Mouse (Mus musculus) heart, embryonic 13.5 days (tissue): ENCODE measurements around the gene Cpe. TPM values are rescaled to one million over a fixed set of nuclear protein-coding genes. Genes with fewer than 3 reads are reported as not detected.

Experiments used
- ATAC-seq: fragments of 200-750 bp; cut with Nextera tagmentation; 2 replicates; pipeline ENCODE4 v1.8.0; 2017; ENCODE audit warnings: moderate TSS enrichment; ENCODE audit not compliant: insufficient number of reproducible peaks, low FRiP score, low TSS enrichment; ENCODE audit errors: extremely low read depth
- H3K27ac ChIP-seq: fragments of 300-500 bp; sonication (generic); replicated peaks from 2 replicates; pipeline ENCODE4 v1.5.1; 2015; ENCODE audit warnings: moderate library complexity, mild to moderate bottlenecking, inconsistent platforms
- H3K27me3 ChIP-seq: fragments of 300-500 bp; sonication (generic); replicated peaks from 2 replicates; pipeline ENCODE4 v1.6.1; 2015; ENCODE audit warnings: mild to moderate bottlenecking, inconsistent platforms
- H3K36me3 ChIP-seq: fragments of 300-500 bp; sonication (generic); 2 replicates; pipeline ENCODE4 v1.6.1; 2015; ENCODE audit warnings: mild to moderate bottlenecking, inconsistent platforms
- H3K4me1 ChIP-seq: fragments of 300-500 bp; sonication (generic); 2 replicates; pipeline ENCODE4 v1.6.1; 2015; ENCODE audit warnings: inconsistent platforms
- H3K4me2 ChIP-seq: fragments of 300-500 bp; sonication (generic); 2 replicates; pipeline ENCODE4 v1.6.1; 2015; ENCODE audit warnings: inconsistent platforms, mild to moderate bottlenecking, moderate library complexity
- H3K4me3 ChIP-seq: fragments of 300-500 bp; sonication (generic); 2 replicates; pipeline ENCODE4 v1.5.1; 2015; ENCODE audit warnings: moderate library complexity, mild to moderate bottlenecking, inconsistent platforms
- H3K9ac ChIP-seq: fragments of 300-500 bp; sonication (generic); 2 replicates; pipeline ENCODE4 v1.6.1; 2015; ENCODE audit warnings: inconsistent platforms, mild to moderate bottlenecking, moderate library complexity
- H3K9me3 ChIP-seq: fragments of 300-500 bp; sonication (generic); 2 replicates; pipeline ENCODE4 v1.6.1; 2016; ENCODE audit warnings: inconsistent platforms
- WGBS: fragments of 180-500 bp; shearing (Covaris S2); methylation state at CpG from one replicate; pipeline ENCODE4 v1.1.7; 2015; ENCODE audit warnings: mixed read lengths; 5-methylcytosine and 5-hydroxymethylcytosine counted together
- polyA plus RNA-seq: library from polyadenylated mRNA; unstranded; fragments of >200 nt; fragmentation: Nextera tagmentation; extraction: Ambion mirVana; gene quantifications from 2 replicates; pipeline ENCODE4 v1.2.1, GENCODE M21; 2015

Cpe gene
- polyA plus RNA-seq, 1 experiment from 2014 or later: 193 TPM

DNA sequence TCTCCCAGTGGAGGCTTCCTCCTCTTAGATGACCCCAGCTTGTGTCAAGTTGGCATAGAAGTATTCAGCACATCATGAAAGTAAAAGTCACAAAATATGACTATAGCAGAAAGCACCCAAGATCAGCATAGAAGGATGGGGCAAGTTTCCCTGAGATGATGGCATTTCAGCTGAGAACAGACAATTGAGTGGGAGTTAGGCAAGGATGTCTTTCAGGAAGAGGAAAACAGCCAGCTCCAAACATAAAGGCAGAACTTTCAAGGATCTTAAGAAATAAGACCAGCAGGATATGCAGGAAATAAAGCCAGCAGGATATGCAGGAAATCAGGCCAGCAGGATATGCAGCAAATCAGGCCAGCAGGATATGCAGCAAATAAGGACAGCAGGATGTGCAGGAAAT lies 40.6 kb downstream of the Cpe start:
- Histone ChIP-seq H3K27me3 (no peaks in the 10 kb centered on the region), H3K27ac (no peak overlapping the region), H3K36me3 (0 out of 2 replicates have a peak, but pooled peaks cover 2% of the 10 kb centered on the region), H3K4me1 (no peaks in the 10 kb centered on the region), H3K9ac (no peak overlapping the region), H3K4me2 (no peak overlapping the region), H3K9me3 (no peaks in the 10 kb centered on the region), H3K4me3 (no peak overlapping the region)
- no peak for ATAC-seq

DNA sequence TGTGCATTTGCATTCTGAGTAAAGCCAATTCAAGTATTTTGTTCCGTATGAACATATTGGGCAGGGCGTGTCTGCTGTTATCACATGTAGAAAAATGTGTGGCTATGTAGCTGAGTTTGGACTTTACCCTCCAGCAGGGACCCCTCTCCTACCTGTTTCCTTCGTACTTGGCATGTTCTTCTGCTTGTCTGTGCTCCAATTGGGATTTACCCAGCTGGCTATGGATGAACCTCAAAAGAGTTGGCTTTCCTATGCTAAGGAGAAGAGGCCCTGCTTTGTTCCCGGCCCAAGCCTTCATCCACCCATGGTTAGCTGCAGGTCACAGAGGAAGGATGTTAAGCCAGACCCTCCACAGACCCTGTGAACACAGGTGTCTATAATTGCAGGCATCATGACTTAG lies 44.8 kb downstream of the Cpe start:
- H3K4me2 ChIP-seq: no peak overlapping the region
- no peaks in the 10 kb centered on the region for H3K27me3 ChIP-seq
- H3K4me1 ChIP-seq: peaks cover 9% of the 10 kb centered on the region
- no peak overlapping the region for H3K4me3 ChIP-seq
- 74% methylated on average over 4 of the region's 4 CpGs for WGBS
- no peak for ATAC-seq
- no peaks in the 10 kb centered on the region for H3K9me3 ChIP-seq
- H3K27ac ChIP-seq: no peak overlapping the region
- no peaks in the 10 kb centered on the region for H3K36me3 ChIP-seq
- H3K9ac ChIP-seq: no peak overlapping the region

DNA sequence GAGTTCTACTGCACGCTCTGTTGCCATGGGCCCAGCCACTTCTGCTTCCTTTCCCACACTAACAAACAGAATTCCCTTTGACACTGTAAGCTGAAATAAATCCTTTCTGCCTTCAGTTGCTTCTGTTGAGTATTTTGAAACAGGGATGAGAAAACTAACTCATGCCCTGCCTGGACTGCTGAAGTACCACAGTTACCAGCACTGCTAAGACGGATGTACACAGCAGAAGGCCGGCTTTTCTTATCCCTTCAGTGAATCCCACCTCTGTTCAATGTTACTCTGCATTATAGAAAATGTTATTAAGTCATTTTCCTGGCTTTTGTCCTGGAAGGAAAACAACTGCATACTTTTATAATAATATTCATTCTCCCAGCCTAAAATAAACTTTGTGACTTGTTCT lies 45.7 kb downstream of the Cpe start:
- Histone ChIP-seq H3K9me3 (no peaks in the 10 kb centered on the region), H3K27ac (no peak overlapping the region), H3K4me3 (no peak overlapping the region), H3K36me3 (no peaks in the 10 kb centered on the region), H3K4me2 (no peak overlapping the region), H3K4me1 (peaks cover 10% of the 10 kb centered on the region), H3K27me3 (no peaks in the 10 kb centered on the region), H3K9ac (no peak overlapping the region)
- ATAC-seq: no peak
- 85% methylated on average over 3 of the region's 3 CpGs for WGBS

DNA sequence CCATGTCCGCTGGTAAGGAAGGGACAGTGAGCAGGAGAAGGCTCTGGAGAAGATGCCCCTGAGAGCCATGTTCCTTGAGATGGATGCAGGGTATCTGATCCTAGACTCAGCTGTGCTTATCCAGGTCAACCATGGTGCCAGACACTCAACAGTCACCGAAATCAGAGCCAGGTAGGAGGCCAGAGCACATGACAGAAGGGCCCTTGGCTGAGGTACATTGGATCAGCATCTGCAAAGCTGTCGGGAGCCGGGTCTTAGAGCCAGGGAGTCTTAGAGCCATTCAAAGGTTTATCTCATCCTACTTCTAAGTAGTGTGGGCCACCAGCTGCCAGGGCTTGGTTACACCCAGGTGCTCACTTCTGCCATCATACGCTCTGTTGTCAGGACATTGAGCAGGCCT lies 46.4 kb downstream of the Cpe start:
- H3K27me3 ChIP-seq: no peaks in the 10 kb centered on the region
- no peak overlapping the region for H3K27ac ChIP-seq
- no peak overlapping the region for H3K9ac ChIP-seq
- no peaks in the 10 kb centered on the region for H3K36me3 ChIP-seq
- H3K9me3 ChIP-seq: no peaks in the 10 kb centered on the region
- no peak overlapping the region for H3K4me2 ChIP-seq
- H3K4me3 ChIP-seq: no peak overlapping the region
- WGBS: 87% methylated on average over 5 of the region's 5 CpGs
- peaks cover 10% of the 10 kb centered on the region for H3K4me1 ChIP-seq
- no peak for ATAC-seq

DNA sequence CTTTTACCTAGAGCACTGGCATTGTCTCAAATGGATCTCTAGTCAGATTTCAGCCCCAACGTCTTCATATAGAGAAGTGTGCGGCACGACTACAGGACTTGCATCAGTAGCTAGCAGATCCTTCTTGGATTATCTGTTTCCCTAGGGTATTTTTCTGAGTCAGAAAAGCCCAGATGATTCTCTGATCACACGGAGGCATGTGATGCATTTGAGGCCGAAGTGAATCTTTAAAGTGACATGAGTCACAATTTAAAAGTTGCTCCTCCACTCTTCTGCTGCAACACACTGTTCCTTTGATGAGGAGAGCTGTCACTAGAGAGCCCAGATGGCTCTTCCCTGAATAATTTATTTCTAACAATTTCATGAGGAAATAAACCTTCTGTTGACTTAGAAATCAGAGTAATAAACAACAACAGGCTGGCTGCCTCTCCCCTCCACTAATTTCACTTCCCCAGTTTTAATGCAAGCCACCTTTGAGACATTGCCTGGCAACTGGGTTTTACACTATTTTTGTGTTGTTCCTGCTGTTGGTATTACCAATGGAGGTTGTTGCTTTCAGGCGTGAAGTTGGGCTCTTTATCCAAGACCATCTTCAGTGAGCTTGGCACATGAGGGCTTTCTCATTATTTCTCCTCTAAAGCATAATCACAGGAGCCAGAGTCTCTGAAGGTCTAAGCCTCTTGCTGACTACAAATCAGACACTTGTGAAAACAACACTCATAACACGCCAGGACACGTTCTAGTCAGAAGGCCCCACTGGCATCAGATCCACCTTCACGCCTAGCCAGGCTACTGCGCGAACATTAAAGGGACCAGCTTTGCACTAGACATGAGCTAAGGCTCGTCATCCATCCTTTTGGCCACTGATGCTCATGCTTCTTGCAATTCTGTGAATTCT lies 48.5 kb downstream of the Cpe start:
- no peak overlapping the region for H3K4me2 ChIP-seq
- H3K27me3 ChIP-seq: no peaks in the 10 kb centered on the region
- no peak overlapping the region for H3K27ac ChIP-seq
- H3K9ac ChIP-seq: no peak overlapping the region
- ATAC-seq: no peak
- H3K4me3 ChIP-seq: no peak overlapping the region
- H3K4me1 ChIP-seq: peaks cover 10% of the 10 kb centered on the region
- no peaks in the 10 kb centered on the region for H3K36me3 ChIP-seq
- WGBS: 80% methylated on average over 12 of the region's 12 CpGs
- no peaks in the 10 kb centered on the region for H3K9me3 ChIP-seq

DNA sequence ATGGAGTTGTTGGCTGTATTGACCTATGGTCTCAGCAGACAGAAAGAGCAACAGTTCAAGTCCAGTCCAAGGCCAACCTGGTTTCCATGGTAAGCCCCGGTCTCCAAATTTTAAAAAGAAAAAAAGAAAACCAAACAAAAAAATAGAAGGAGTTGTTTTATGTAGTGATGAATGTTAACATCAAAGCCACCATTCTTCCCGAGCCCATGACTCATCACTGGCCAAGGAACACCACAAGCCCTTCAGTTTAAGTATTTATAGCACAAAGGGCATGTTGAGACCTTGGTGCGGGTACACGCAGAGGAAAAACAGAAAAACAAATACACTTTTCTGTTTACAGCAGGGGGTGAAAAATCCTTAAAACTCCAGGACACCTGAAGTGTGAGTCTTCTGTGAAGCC lies 49.5 kb downstream of the Cpe start:
- 51% methylated on average over 4 of the region's 4 CpGs for WGBS
- ATAC-seq: no peak
- no peak overlapping the region for H3K27ac ChIP-seq

DNA sequence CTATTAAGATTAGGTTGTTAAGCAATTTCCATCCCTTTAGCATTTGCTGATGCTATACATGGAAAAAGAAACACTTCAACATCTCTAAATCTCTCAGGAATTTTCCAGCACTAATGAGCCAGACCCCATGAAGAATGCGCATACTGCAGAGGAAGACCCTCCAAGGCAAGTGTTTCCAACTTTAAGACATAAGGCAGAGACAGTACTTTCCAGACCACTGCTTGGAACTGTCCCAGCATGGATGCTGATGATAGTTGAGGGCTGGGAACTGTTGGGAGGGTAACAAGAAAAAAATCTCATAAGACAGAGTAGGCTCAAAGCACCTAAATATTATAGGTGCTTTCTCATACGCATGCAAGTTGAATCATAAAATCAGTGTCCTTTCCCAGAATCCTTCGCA lies 50.1 kb downstream of the Cpe start:
- Histone ChIP-seq H3K27me3 (no peaks in the 10 kb centered on the region), H3K9me3 (no peaks in the 10 kb centered on the region), H3K4me1 (peaks cover 10% of the 10 kb centered on the region), H3K9ac (no peak overlapping the region), H3K4me2 (no peak overlapping the region), H3K27ac (no peak overlapping the region), H3K4me3 (no peak overlapping the region), H3K36me3 (no peaks in the 10 kb centered on the region)
- ATAC-seq: no peak
- 83% methylated on average over 3 of the region's 3 CpGs for WGBS

More for the DNA sequence above, 49.5 kb downstream of the Cpe start:
- Histone ChIP-seq H3K4me3 (no peak overlapping the region), H3K9me3 (no peaks in the 10 kb centered on the region), H3K4me1 (peaks cover 10% of the 10 kb centered on the region), H3K9ac (no peak overlapping the region), H3K36me3 (no peaks in the 10 kb centered on the region), H3K27me3 (no peaks in the 10 kb centered on the region), H3K4me2 (no peak overlapping the region)

DNA sequence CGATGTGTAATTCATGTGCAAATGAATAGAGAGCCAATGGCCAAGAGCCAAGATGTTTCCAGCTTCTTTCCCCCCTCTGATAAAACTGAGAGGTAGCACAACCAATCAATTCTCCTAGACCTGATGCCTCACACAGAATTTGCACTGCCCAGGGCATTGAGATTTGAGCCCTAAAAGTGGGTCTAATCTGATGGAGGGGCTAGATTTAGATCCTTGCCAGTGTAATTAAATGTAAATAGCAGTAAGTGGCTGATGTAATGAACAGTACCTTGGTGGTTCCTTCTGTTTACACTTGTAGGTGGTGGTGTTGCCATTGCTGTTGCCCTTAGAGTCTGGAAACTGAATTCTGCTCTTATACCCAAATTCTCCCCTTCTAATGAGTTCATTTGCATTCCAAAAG lies 52.3 kb downstream of the Cpe start:
- 84% methylated on average over 1 of the region's 1 CpGs for WGBS
- no peaks in the 10 kb centered on the region for H3K9me3 ChIP-seq
- ATAC-seq: no peak
- H3K9ac ChIP-seq: no peak overlapping the region
- no peak overlapping the region for H3K4me3 ChIP-seq
- H3K36me3 ChIP-seq: no peaks in the 10 kb centered on the region
- H3K27me3 ChIP-seq: no peaks in the 10 kb centered on the region
- H3K4me1 ChIP-seq: peaks cover 10% of the 10 kb centered on the region
- H3K4me2 ChIP-seq: no peak overlapping the region
- H3K27ac ChIP-seq: no peak overlapping the region

DNA sequence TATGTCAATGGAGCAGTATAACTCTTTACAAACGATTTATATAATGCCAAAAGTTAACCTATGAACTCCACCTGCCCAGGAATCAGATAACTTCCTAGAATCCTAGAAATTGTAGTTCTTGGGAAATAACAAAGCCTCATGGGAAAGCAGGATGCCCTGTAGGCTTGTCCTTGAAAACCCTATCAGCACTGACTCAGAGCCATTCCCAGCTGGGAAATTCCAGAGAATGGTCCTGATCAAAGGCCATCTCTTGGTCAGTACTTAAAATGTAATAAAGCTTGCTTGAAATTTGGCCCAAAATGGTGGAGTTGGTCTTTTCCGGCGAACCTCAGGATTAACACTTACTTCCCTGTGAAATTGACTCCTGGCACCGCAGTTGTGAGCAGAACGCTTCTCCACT lies 53.2 kb downstream of the Cpe start:
- no peak overlapping the region for H3K4me2 ChIP-seq
- no peak overlapping the region for H3K27ac ChIP-seq
- WGBS: 86% methylated on average over 5 of the region's 5 CpGs
- H3K27me3 ChIP-seq: no peaks in the 10 kb centered on the region
- no peak overlapping the region for H3K4me3 ChIP-seq
- no peak overlapping the region for H3K9ac ChIP-seq
- peaks cover 10% of the 10 kb centered on the region for H3K4me1 ChIP-seq
- ATAC-seq: no peak
- no peaks in the 10 kb centered on the region for H3K36me3 ChIP-seq
- H3K9me3 ChIP-seq: no peaks in the 10 kb centered on the region

DNA sequence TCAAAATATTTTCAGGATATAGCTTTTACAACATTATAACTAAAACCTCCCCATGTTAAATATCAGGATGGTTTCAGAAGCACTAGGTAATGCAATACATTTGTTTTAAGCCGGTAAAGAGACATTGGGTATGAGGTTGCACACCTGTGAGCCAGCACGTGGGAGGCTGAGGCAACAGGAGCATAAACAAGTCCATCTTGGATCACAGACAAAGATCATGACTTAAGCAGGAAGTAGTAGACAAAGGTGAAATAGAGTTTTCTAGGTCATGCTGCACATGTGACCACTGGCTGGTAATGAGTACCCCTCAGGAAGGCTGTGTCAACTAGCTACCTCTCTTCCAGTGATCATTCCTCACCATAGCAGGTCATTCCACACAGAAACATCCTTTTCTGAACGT lies 58.0 kb downstream of the Cpe start:
- Histone ChIP-seq H3K9ac (no peak overlapping the region), H3K4me2 (no peak overlapping the region), H3K4me3 (no peak overlapping the region), H3K9me3 (no peaks in the 10 kb centered on the region), H3K27me3 (no peaks in the 10 kb centered on the region), H3K4me1 (no peaks in the 10 kb centered on the region), H3K27ac (no peak overlapping the region), H3K36me3 (no peaks in the 10 kb centered on the region)
- 73% methylated on average over 3 of the region's 3 CpGs for WGBS
- no peak for ATAC-seq

DNA sequence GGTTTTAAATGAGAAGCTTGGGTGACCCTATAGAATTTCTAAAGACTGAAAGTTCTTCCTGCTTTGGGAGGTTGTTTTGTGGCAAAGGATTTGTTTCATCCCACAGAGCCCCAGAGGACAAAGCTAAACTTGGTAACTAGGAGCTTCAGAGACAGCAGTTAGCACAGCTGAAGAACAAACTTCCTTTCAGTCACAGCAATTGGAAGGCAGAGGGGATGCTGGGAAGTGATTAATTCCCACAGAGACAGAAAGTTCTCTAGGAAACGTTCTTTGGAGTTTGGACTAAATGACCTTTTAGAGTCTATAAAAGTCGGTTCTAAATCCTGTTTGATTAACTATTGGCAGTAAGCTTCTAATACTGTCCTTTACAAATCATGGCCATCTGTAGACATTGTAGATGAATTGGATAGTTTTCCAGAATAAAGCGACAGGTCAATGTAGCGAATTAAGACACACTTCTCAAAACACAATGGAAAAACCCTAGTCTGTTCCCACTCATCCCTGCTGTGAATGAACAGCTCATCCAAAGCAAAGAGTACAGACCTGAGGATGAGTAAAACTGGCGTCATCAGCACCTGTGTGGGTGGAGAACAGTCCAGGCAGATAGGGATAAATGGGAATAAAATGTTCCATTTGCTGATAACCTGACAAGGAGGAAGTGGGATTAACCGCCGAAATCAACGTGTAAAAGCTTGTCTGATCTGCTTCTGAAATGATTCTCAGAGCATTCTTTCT lies 58.6 kb downstream of the Cpe start:
- H3K4me2 ChIP-seq: no peak overlapping the region
- no peak overlapping the region for H3K27ac ChIP-seq
- no peak for ATAC-seq
- no peaks in the 10 kb centered on the region for H3K9me3 ChIP-seq
- no peak overlapping the region for H3K9ac ChIP-seq
- no peaks in the 10 kb centered on the region for H3K27me3 ChIP-seq
- no peak overlapping the region for H3K4me3 ChIP-seq
- WGBS: 76% methylated on average over 8 of the region's 8 CpGs
- H3K36me3 ChIP-seq: no peaks in the 10 kb centered on the region
- H3K4me1 ChIP-seq: no peaks in the 10 kb centered on the region

DNA sequence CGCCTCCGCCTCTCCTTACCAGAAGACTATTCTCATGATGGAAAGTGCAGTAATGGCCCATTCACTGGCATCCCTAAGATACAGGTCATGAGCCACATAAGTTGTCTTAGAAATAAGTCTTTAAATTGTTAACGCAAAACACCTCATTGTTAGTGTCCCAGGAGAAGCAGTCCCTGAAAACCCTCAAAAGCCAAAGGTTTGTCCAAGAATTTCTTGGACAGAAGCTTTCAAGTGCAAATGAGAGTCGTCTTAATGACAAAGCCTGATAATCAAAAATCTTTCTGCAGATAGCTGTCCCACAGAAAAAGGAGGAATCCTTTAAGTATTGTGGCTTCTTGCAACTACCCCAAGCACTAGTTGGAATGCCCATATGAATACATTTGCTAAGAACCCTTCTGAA lies 60.7 kb downstream of the Cpe start:
- WGBS: 74% methylated on average over 4 of the region's 4 CpGs

More for the DNA sequence above, 60.7 kb downstream of the Cpe start:
- Histone ChIP-seq H3K9me3 (no peaks in the 10 kb centered on the region), H3K27me3 (no peaks in the 10 kb centered on the region), H3K36me3 (no peaks in the 10 kb centered on the region), H3K9ac (no peak overlapping the region), H3K27ac (no peak overlapping the region), H3K4me1 (no peaks in the 10 kb centered on the region), H3K4me3 (no peak overlapping the region), H3K4me2 (no peak overlapping the region)
- no peak for ATAC-seq
